In the genomic region with DNA sequence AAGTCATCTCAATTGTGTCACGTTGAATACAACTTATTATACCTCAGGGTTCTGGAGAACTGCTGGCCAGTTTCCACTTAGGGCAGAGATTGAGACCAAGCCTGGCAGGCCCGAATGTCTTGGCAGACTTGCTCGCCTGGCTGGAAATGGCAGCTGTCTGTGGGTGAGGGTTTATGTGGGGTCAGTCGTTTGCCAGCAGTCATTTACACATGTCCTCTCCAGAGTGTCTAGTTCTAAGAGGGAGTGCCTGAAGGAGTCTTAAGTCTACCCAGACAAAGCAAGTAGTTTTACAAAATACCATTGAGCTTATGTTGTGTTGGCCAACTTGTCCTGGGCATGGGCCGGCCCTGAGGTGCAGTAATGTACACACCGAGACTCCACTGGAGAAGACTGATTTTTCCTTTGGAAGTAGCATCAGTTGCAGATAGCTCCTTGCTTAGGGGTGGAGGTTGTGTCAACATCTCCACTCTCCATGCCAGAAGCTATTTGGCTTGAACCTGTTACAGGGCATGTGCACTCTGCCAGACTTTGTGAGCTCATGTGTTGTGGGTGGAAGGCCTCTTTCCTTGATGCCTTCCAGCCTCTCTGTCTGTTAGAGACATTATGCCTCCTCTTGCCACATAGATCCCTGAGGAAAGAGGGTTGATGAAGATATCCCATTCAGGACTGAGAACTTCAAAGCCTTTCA, we compare ENCODE assay signal across 11 mouse cellular contexts.
A peak's percentile ranks its signal among the peaks of the same experiment; 100 is the strongest.
DNase-seq lines count a peak whose midpoint lies in the region; ATAC-seq lines count a peak whose summit lies in the region.
"Had no signal": no experiment of that assay in that cellular context is flagged by ENCODE, and none has a peak within 500 bp of the region (broad histone marks: within the 10 kb centered on the region; RNA-seq: fewer than 3 reads in every experiment).

No protein-coding gene starts in this region.

- 0 out of 2 replicates have a peak, but pooled peaks cover 2% of the 10 kb centered on the region for H3K4me1 ChIP-seq in kidney, embryonic 15.5 days
- H3K4me1 ChIP-seq: intestine, embryonic 15.5 days had no signal

- H3K36me3 ChIP-seq in kidney, embryonic 15.5 days, result peaks cover 37% of the 10 kb centered on the region
- H3K36me3 ChIP-seq: intestine, embryonic 15.5 days had no signal

- peak; percentile 72 for DNase-seq in kidney, adult 11 months
- DNase-seq in heart, adult 9 months (ENCODE audit: low spot score in 2 of 2), result peak; percentile 57 to 76
- peak; percentile 39 for DNase-seq in lung, postnatal 14 days
- DNase-seq in right cerebral cortex, postnatal 4 days, result no peak
- DNase-seq in frontal cortex, postnatal 14 days (ENCODE audit: low spot score in 2 of 2), result no peak

- peaks cover 6% of the 10 kb centered on the region; the same call in 1 of the 2 replicates for H3K9me3 ChIP-seq in kidney, embryonic 15.5 days (replicated peaks)
- H3K9me3 ChIP-seq: intestine, embryonic 15.5 days had no signal

- ATAC-seq in kidney, embryonic 15.5 days (replicated peaks; ENCODE audit: low FRiP score), result no peak
- ATAC-seq in cerebellum, adult (ENCODE audit: insufficient number of reproducible peaks, low FRiP score, low TSS enrichment), result peak; percentile 20; the same call in 1 of the 2 replicates
- ATAC-seq in activated CD4-positive, CD25-positive, alpha-beta regulatory T cell, adult 4 months, result no peak
- ATAC-seq: intestine, embryonic 15.5 days had no signal

- whole genome bisulfite sequencing in kidney, embryonic 15.5 days, result 63% methylated on average over 6 of the region's 6 CpGs

- H3K27me3 ChIP-seq in kidney, embryonic 15.5 days, result no peaks in the 10 kb centered on the region
- H3K27me3 ChIP-seq: CH12.LX; intestine, embryonic 15.5 days had no signal

- no peak overlapping the region for H3K9ac ChIP-seq in kidney, embryonic 15.5 days
- H3K9ac ChIP-seq: intestine, embryonic 15.5 days; liver, embryonic 14.5 days had no signal

- no peak overlapping the region for H3K4me3 ChIP-seq in kidney, embryonic 15.5 days (replicated peaks)
- H3K4me3 ChIP-seq: intestine, embryonic 15.5 days had no signal

- no peak overlapping the region for H3K4me2 ChIP-seq in kidney, embryonic 15.5 days
- H3K4me2 ChIP-seq: intestine, embryonic 15.5 days had no signal

- H3K27ac ChIP-seq in kidney, embryonic 15.5 days, result no peak overlapping the region
- H3K27ac ChIP-seq: intestine, embryonic 15.5 days; liver, embryonic 14.5 days had no signal

Comparison
In these comparisons a context has a peak if more than half of its experiments do, and no peak if none do; other contexts are left out.
1. DNase-seq: peak in kidney, adult 11 months (single experiment), heart, adult 9 months (2 of 2) and lung, postnatal 14 days (single experiment); none in right cerebral cortex, postnatal 4 days (single experiment) and frontal cortex, postnatal 14 days (0 of 2).